Mouse (Mus musculus): ENCODE results near the gene Sspo. TPM values are rescaled to one million over a fixed set of nuclear protein-coding genes. Genes with fewer than 3 reads are reported as not detected.

Gene Sspo
- polyA plus RNA-seq, 1 experiment: 0.21 TPM

DNA sequence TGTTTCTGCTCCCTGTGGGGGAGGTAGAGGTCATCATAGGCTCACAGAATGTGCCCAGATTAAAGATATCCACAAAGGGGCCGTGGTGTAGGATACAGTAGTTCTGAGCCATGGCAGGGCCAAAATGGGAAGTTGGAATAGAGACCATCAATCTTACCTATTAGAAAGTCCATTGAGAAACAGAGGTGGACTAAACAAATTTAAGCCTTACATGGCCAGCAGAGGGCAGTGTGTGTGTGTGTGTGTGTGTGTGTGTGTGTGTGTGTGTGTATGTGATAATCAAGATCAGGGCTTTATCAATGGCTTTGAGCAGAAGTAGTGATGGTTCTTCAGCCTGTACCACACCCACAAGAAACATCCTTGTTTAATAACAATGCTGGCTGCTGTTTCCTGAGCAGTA, 98.2 kb downstream of the Sspo start:
- Histone ChIP-seq H3K27ac (ENCODE audit: insufficient read depth, low read length) (peak overlapping the region; percentile 42; the same call in 1 of the 2 replicates), H3K4me3 (ENCODE audit: insufficient read depth, low read length) (no peak overlapping the region), H3K4me1 (ENCODE audit: control insufficient read depth, insufficient read depth, low read length) (peaks cover 21% of the 10 kb centered on the region)
- TF ChIP-seq CTCF (IDR thresholded peaks at IDR 0.05; ENCODE audit: borderline replicate concordance, insufficient read depth, low read length) (no peak; the same call in 1 of the 2 replicates), POLR2A (IDR thresholded peaks at IDR 0.05; ENCODE audit: low read depth, low read length) (no peak)

- no peak overlapping the region for H3K4me3 ChIP-seq (ENCODE audit: insufficient read depth, low read length)
- H3K4me1 ChIP-seq (ENCODE audit: control insufficient read depth, insufficient read depth, low read length): peaks cover 17% of the 10 kb centered on the region
- no peak for TF ChIP-seq POLR2A (IDR thresholded peaks at IDR 0.05; ENCODE audit: low read depth, low read length)
- TF ChIP-seq CTCF (IDR thresholded peaks at IDR 0.05; ENCODE audit: borderline replicate concordance, insufficient read depth, low read length): no peak
- H3K27ac ChIP-seq (ENCODE audit: insufficient read depth, low read length): peak overlapping the region; percentile 42; the same call in 1 of the 2 replicates
Observed at GRCm38 (mm10) chr6:48546858-48547257, 98.8 kb downstream of the Sspo start.

DNA sequence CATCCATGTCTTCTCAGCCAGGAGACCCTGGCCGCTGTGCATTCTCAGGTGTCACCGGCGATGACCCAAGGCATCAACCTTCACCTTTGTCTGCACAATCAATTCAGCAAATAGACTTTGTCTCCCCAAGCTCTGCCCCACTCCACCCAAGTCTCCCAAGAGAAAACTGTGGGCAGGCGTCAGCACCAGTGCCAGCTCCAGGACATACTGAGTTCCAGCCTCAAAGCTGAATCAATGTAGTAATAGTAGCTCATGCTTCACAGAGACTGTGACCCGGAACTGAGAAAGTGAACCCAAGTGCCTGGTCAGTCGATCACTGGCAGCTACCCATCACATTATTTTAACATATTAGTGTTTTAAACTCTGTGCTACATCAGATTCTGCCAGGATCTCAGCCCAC, 100.3 kb downstream of the Sspo start:
- H3K4me1 ChIP-seq (ENCODE audit: control insufficient read depth, insufficient read depth, low read length): peaks cover 7% of the 10 kb centered on the region; the same call in 1 of the 2 replicates
- no peak overlapping the region for H3K27ac ChIP-seq (ENCODE audit: insufficient read depth, low read length)
- H3K4me3 ChIP-seq (ENCODE audit: insufficient read depth, low read length): no peak overlapping the region
- no peak for TF ChIP-seq CTCF (IDR thresholded peaks at IDR 0.05; ENCODE audit: borderline replicate concordance, insufficient read depth, low read length)
- TF ChIP-seq POLR2A (IDR thresholded peaks at IDR 0.05; ENCODE audit: low read depth, low read length): no peak

Other genes with a start within 250 kb of the Sspo start
- 10.8 and 15.6 TPM in 2 replicates for gene Krba1, start 52.6 kb upstream of the Sspo start, polyA plus RNA-seq (2011; ENCODE audit: insufficient read length, low read depth, missing spikeins)
- 10.6 and 14.7 TPM in 2 replicates for gene Zfp467, start 2.4 kb upstream of the Sspo start, polyA plus RNA-seq (2011; ENCODE audit: insufficient read length, low read depth, missing spikeins)
- 13.9 and 18.2 TPM in 2 replicates for gene Atp6v0e2, start 89.4 kb downstream of the Sspo start, polyA plus RNA-seq (2011; ENCODE audit: insufficient read length, low read depth, missing spikeins)
- gene Lrrc61, start 106.6 kb downstream of the Sspo start, polyA plus RNA-seq (2011; ENCODE audit: insufficient read length, low read depth, missing spikeins): 5.5 and 9.2 TPM in 2 replicates
- 2.1 and 2.3 TPM in 2 replicates for gene Rarres2, start 124.6 kb downstream of the Sspo start, polyA plus RNA-seq (2011; ENCODE audit: insufficient read length, low read depth, missing spikeins)
- not detected in 2 replicates for gene Gm45021, start 141.4 kb downstream of the Sspo start, polyA plus RNA-seq (2011; ENCODE audit: insufficient read length, low read depth, missing spikeins)
- 16.3 and 19.0 TPM in 2 replicates for gene Repin1, start 145.7 kb downstream of the Sspo start, polyA plus RNA-seq (2011; ENCODE audit: insufficient read length, low read depth, missing spikeins)
- gene Gm44965, start 145.7 kb downstream of the Sspo start, polyA plus RNA-seq (2011; ENCODE audit: insufficient read length, low read depth, missing spikeins): not detected in 2 replicates
- gene Zfp775, start 153.8 kb downstream of the Sspo start, polyA plus RNA-seq (2011; ENCODE audit: insufficient read length, low read depth, missing spikeins): 2.2 and 2.7 TPM in 2 replicates
- 0.84 and 1.6 TPM in 2 replicates for gene AI854703, start 178.5 kb downstream of the Sspo start, polyA plus RNA-seq (2011; ENCODE audit: insufficient read length, low read depth, missing spikeins)
- not detected in 2 replicates for gene Gimap8, start 199.0 kb downstream of the Sspo start, polyA plus RNA-seq (2011; ENCODE audit: insufficient read length, low read depth, missing spikeins)
- gene Gimap9, start 227.9 kb downstream of the Sspo start, polyA plus RNA-seq (2011; ENCODE audit: insufficient read length, low read depth, missing spikeins): 1.5 and 1.7 TPM in 2 replicates
- not detected in 2 replicates for gene Gimap4, start 236.3 kb downstream of the Sspo start, polyA plus RNA-seq (2011; ENCODE audit: insufficient read length, low read depth, missing spikeins)

All from embryonic fibroblast, embryonic 13.5 days (primary cell).